Mouse (Mus musculus) midbrain, embryonic 16.5 days (tissue): ENCODE results near the gene Acsm2. TPM values are rescaled to one million over a fixed set of nuclear protein-coding genes. Genes with fewer than 3 reads are reported as not detected.

Source experiments
- ATAC-seq: fragments of 200-750 bp; cut with Nextera tagmentation; 2 replicates; pipeline ENCODE4 v1.8.0; 2017; ENCODE audit warnings: moderate TSS enrichment
- H3K27ac ChIP-seq: fragments of 300-500 bp; sonication (generic); 2 replicates; pipeline ENCODE4 v1.5.1; 2014; ENCODE audit warnings: mild to moderate bottlenecking, low read length, mixed read lengths
- H3K27me3 ChIP-seq: fragments of 300-500 bp; sonication (generic); 2 replicates; pipeline ENCODE4 v1.6.1; 2014; ENCODE audit warnings: low read depth, low read length, mixed read lengths; ENCODE audit not compliant: control insufficient read depth, insufficient read depth
- H3K36me3 ChIP-seq: fragments of 300-500 bp; sonication (generic); 2 replicates; pipeline ENCODE4 v1.6.1; 2014; ENCODE audit warnings: mild to moderate bottlenecking, low read length, moderate library complexity, mixed read lengths; ENCODE audit not compliant: control insufficient read depth, insufficient read depth
- H3K4me1 ChIP-seq: fragments of 300-500 bp; sonication (generic); 2 replicates; pipeline ENCODE4 v1.6.1; 2014; ENCODE audit warnings: mild to moderate bottlenecking, low read length, mixed read lengths; ENCODE audit not compliant: control insufficient read depth, insufficient read depth
- H3K4me2 ChIP-seq: fragments of 300-500 bp; sonication (generic); 2 replicates; pipeline ENCODE4 v1.6.1; 2014; ENCODE audit warnings: mild to moderate bottlenecking, low read length, mixed read lengths
- H3K4me3 ChIP-seq: fragments of 300-500 bp; sonication (generic); 2 replicates; pipeline ENCODE4 v1.5.1; 2014; ENCODE audit warnings: low read depth, mild to moderate bottlenecking, low read length, moderate library complexity, mixed read lengths
- H3K9ac ChIP-seq: fragments of 300-500 bp; sonication (generic); 2 replicates; pipeline ENCODE4 v1.6.1; 2014; ENCODE audit warnings: low read depth, low read length, mixed read lengths
- H3K9me3 ChIP-seq: fragments of 300-500 bp; sonication (generic); replicated peaks from 2 replicates; pipeline ENCODE4 v1.6.1; 2014; ENCODE audit warnings: mild to moderate bottlenecking, low read length, mixed read lengths; ENCODE audit not compliant: control insufficient read depth, poor library complexity, severe bottlenecking
- WGBS: fragments of 180-500 bp; shearing (Covaris S2); extraction: QIAGEN DNeasy Blood & Tissue Kit; methylation state at CpG from one replicate; pipeline ENCODE4 v1.1.7; 2014; 5-methylcytosine and 5-hydroxymethylcytosine counted together
- polyA plus RNA-seq: library from polyadenylated mRNA; unstranded; fragments of >200 nt; fragmentation: Nextera tagmentation; extraction: Ambion mirVana; gene quantifications from 2 replicates; pipeline ENCODE4 v1.2.1, GENCODE M21; 2015

Acsm2 gene
- polyA plus RNA-seq, 1 experiment from 2014 or later = not detected

DNA sequence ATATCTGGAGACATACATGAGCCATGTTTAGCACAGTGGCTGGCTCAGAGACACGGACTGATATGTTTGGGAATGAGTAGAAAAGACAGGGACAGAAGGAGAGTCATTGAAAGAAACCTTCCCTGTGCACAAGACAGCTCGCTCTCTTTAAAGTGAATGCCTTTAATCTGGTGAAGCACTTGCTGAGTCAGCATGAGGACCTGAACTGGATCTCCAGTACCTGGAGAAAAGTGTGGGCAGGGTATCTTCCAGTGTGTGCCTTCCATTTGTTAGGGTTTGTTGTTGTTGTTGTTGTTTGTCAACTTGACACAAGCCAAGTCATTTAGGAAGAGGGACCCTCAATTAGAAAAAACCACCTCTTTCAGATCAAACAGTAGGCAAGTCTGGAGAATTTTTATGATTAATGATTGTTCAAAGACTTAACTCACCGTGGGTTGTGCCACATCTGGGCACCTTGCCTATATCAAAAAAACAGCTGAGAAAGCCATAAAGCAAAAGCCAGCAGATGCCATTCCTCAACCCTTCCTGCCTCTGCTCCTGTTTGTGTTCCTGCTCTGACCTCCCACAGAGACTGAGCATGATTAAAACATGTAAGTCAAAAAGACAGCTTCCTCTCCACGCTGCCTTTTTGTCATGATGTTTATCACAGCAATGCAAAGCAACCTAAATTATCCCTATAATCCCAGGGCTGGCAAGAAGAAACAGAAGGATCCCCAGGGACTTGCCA lies 64.2 kb downstream of the Acsm2 start:
- H3K36me3 ChIP-seq = no peaks in the 10 kb centered on the region
- H3K9me3 ChIP-seq = no peaks in the 10 kb centered on the region
- 60% methylated on average over 4 of the region's 4 CpGs for WGBS
- H3K4me2 ChIP-seq = no peak overlapping the region
- no peak overlapping the region for H3K27ac ChIP-seq
- no peaks in the 10 kb centered on the region for H3K4me1 ChIP-seq
- H3K4me3 ChIP-seq = no peak overlapping the region
- H3K27me3 ChIP-seq = no peaks in the 10 kb centered on the region
- H3K9ac ChIP-seq = no peak overlapping the region
- ATAC-seq = no peak

DNA sequence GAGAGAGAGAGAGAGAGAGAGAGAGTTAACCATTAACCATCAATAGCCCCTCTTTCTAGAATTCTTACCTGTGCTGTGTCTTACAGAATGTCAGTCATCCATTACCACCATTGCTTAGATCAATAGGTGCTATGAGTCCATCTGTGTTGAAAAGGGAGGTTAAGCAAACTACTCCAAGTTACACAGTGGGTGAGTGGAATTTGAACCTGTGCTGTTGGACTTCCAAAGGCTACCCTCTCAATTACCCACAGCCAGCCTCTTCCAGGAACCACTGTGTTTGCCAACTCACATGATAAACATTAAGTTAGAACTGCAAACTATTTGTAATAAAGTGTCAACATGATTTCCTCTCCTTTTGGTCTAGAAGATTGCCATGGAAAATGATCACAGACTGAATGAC lies 66.0 kb downstream of the Acsm2 start:
- no peaks in the 10 kb centered on the region for H3K4me1 ChIP-seq
- no peak for ATAC-seq
- no peak overlapping the region for H3K4me3 ChIP-seq
- H3K9ac ChIP-seq = no peak overlapping the region
- H3K27ac ChIP-seq = no peak overlapping the region
- H3K36me3 ChIP-seq = no peaks in the 10 kb centered on the region
- no peak overlapping the region for H3K4me2 ChIP-seq
- no peaks in the 10 kb centered on the region for H3K27me3 ChIP-seq
- H3K9me3 ChIP-seq = no peaks in the 10 kb centered on the region

DNA sequence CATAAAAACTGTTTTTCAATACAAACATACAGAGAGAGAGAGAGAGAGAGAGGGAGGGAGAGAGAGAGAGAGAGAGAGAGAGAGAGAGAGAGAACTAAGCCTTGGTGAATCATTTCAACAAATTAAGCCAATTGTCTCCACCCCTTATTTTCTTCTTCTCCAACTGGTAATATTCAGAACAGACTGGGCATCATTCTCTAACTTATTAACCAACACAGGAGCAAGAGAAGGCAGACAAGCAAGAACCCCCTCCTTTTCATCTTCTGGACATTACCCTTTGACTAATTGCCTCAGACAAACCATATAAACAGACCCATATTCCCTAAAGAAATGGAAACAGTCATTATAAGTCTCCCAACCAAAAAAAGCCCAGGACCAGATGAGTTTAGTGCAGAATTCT lies 84.6 kb downstream of the Acsm2 start:
- no peak for ATAC-seq
- Histone ChIP-seq H3K4me1 (no peaks in the 10 kb centered on the region), H3K27ac (no peak overlapping the region), H3K9me3 (no peaks in the 10 kb centered on the region), H3K4me2 (no peak overlapping the region), H3K27me3 (no peaks in the 10 kb centered on the region), H3K4me3 (no peak overlapping the region), H3K9ac (no peak overlapping the region), H3K36me3 (no peaks in the 10 kb centered on the region)

DNA sequence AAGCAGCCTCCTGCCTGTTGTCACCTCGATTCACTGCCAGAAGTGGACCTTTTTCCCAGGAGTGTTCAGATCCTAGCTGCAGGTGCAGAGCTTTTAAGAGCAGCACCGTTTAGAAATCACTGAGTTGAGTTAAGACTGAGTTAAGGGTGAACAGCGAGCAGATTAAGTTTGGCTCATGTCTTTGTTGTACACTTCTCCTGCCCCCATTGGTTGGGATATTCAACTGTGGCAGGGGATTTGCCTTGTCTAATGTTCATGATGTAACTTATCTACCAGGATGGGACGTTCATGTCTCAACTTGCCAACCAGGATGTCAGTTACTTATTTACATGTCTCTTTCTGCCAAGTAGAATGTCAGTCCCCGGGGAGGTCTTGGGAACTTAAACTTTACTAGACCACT lies 88.2 kb downstream of the Acsm2 start:
- H3K4me3 ChIP-seq = no peak overlapping the region
- 68% methylated on average over 5 of the region's 5 CpGs for WGBS
- no peak overlapping the region for H3K4me2 ChIP-seq
- H3K9me3 ChIP-seq = no peaks in the 10 kb centered on the region
- no peaks in the 10 kb centered on the region for H3K27me3 ChIP-seq
- H3K27ac ChIP-seq = no peak overlapping the region
- H3K36me3 ChIP-seq = no peaks in the 10 kb centered on the region
- H3K9ac ChIP-seq = no peak overlapping the region
- ATAC-seq = no peak
- H3K4me1 ChIP-seq = no peaks in the 10 kb centered on the region

Other genes starting within 250 kb of the Acsm2 start
- gene Gp2, start 95.1 kb upstream of the Acsm2 start, polyA plus RNA-seq = not detected in 2 replicates
- gene Umod, start 75.1 kb upstream of the Acsm2 start, polyA plus RNA-seq = not detected in 2 replicates
- gene Acsm5, start 34.9 kb upstream of the Acsm2 start, polyA plus RNA-seq = 0.18 TPM in 1 of 2 replicates, not detected in the other
- 0.08 and 0.10 TPM in 2 replicates for gene Pdilt, start 30.9 kb upstream of the Acsm2 start, polyA plus RNA-seq
- gene Acsm1, start 52.7 kb downstream of the Acsm2 start, polyA plus RNA-seq = not detected in 2 replicates
- gene Acsm4, start 135.7 kb downstream of the Acsm2 start, polyA plus RNA-seq = not detected in 2 replicates
- gene Thumpd1, start 166.5 kb downstream of the Acsm2 start, polyA plus RNA-seq = 85.8 and 89.6 TPM in 2 replicates
- gene Acsm3, start 206.6 kb downstream of the Acsm2 start, polyA plus RNA-seq = 0.15 TPM in 1 of 2 replicates, not detected in the other
- 8.4 and 8.8 TPM in 2 replicates for gene Rexo5, start 239.7 kb downstream of the Acsm2 start, polyA plus RNA-seq
- 16.5 and 18.3 TPM in 2 replicates for gene Eri2, start 239.7 kb downstream of the Acsm2 start, polyA plus RNA-seq